Mouse (Mus musculus) testis, adult 2 months (tissue): ENCODE data around the gene Clic1.

Experiments
- CTCF ChIP-seq: fragments of 200-500 bp; IDR thresholded peaks from 2 replicates; pipeline ENCODE4 v1.5.1; 2012; ENCODE audit warnings: low read depth, mild to moderate bottlenecking, inconsistent platforms, low read length, moderate library complexity; ENCODE audit not compliant: control insufficient read depth, insufficient read depth, insufficient replicate concordance
- POLR2A ChIP-seq: fragments of 200-500 bp; IDR thresholded peaks from 2 replicates; pipeline ENCODE4 v1.6.1; 2012; ENCODE audit warnings: low read depth, mild to moderate bottlenecking, inconsistent platforms, low read length, moderate library complexity; ENCODE audit not compliant: control insufficient read depth

- TF ChIP-seq POLR2A (no peak), CTCF (no peak)
These were observed 51.4 kb downstream of the Clic1 start for GRCm38 (mm10) chr17:35101161-35101560.
